Mouse (Mus musculus): ENCODE data around the gene Ccdc124.
A peak's percentile ranks its signal among the peaks of the same experiment; 100 is the strongest.
"Not testable (repeated sequence)": the region's sequence is repeated elsewhere in the genome, so short reads cannot be mapped to it uniquely, and the experiment has no call there.

Ccdc124 gene

GRCm38 (mm10) chr8:70895571-70896259, 22.0 kb upstream of the Ccdc124 start:
- DNase-seq (ENCODE audit: low spot score in 2 of 2) = not testable (repeated sequence)

- DNase-seq (ENCODE audit: low spot score in 2 of 2) = no peak
Measured at GRCm38 (mm10) chr8:70894771-70895545, 21.2 kb upstream of the Ccdc124 start.

GRCm38 (mm10) chr8:70894385-70894720, 20.6 kb upstream of the Ccdc124 start:
- no peak for DNase-seq (ENCODE audit: low spot score in 2 of 2)

- peak; percentile 41 to 68 for DNase-seq (ENCODE audit: low spot score in 2 of 2)
Measured at GRCm38 (mm10) chr8:70893656-70894384, 20.1 kb upstream of the Ccdc124 start.

- no peak for DNase-seq (ENCODE audit: low spot score in 2 of 2)
Measured at GRCm38 (mm10) chr8:70892896-70893655, 19.3 kb upstream of the Ccdc124 start.

- no peak for DNase-seq (ENCODE audit: low spot score in 2 of 2)
Measured at GRCm38 (mm10) chr8:70892022-70892895, 18.5 kb upstream of the Ccdc124 start, which contains the start of gene Slc5a5. Gene Slc5a5, minus strand, starts transcription at chr8:70892757.

GRCm38 (mm10) chr8:70891356-70891755, 17.6 kb upstream of the Ccdc124 start:
- DNase-seq (ENCODE audit: low spot score in 2 of 2) = peak; percentile 52 to 71

GRCm38 (mm10) chr8:70890656-70891055, 16.9 kb upstream of the Ccdc124 start:
- DNase-seq (ENCODE audit: low spot score in 2 of 2) = no peak

- no peak for DNase-seq (ENCODE audit: low spot score in 2 of 2)
Measured at GRCm38 (mm10) chr8:70887669-70888068, 13.9 kb upstream of the Ccdc124 start.

GRCm38 (mm10) chr8:70885612-70886011, 11.9 kb upstream of the Ccdc124 start:
- no peak for DNase-seq (ENCODE audit: low spot score in 2 of 2)

- DNase-seq (ENCODE audit: low spot score in 2 of 2) = no peak
Measured at GRCm38 (mm10) chr8:70884683-70885082, 10.9 kb upstream of the Ccdc124 start.

GRCm38 (mm10) chr8:70884186-70884585, 10.5 kb upstream of the Ccdc124 start:
- DNase-seq (ENCODE audit: low spot score in 2 of 2) = no peak

GRCm38 (mm10) chr8:70880546-70880945, 6.8 kb upstream of the Ccdc124 start:
- no peak for DNase-seq (ENCODE audit: low spot score in 2 of 2)

GRCm38 (mm10) chr8:70880126-70880525, 6.4 kb upstream of the Ccdc124 start:
- DNase-seq (ENCODE audit: low spot score in 2 of 2) = no peak

GRCm38 (mm10) chr8:70879500-70879899, 5.8 kb upstream of the Ccdc124 start:
- DNase-seq (ENCODE audit: low spot score in 2 of 2) = no peak

- DNase-seq (ENCODE audit: low spot score in 2 of 2) = no peak
Measured at GRCm38 (mm10) chr8:70878178-70878577, 4.4 kb upstream of the Ccdc124 start.

- DNase-seq (ENCODE audit: low spot score in 2 of 2) = no peak
Measured at GRCm38 (mm10) chr8:70876382-70876781, 2.6 kb upstream of the Ccdc124 start.

GRCm38 (mm10) chr8:70874441-70874840, 706 bp upstream of the Ccdc124 start:
- no peak for DNase-seq (ENCODE audit: low spot score in 2 of 2)

GRCm38 (mm10) chr8:70872643-70873363, 932 bp downstream of the Ccdc124 start:
- DNase-seq (ENCODE audit: low spot score in 2 of 2) = no peak

GRCm38 (mm10) chr8:70871195-70871807, 2.4 kb downstream of the Ccdc124 start:
- DNase-seq (ENCODE audit: low spot score in 2 of 2) = no peak

Data from urinary bladder, postnatal 36 days (tissue).